Mouse (Mus musculus) gonadal fat pad, adult 2 months (tissue): ENCODE measurements around the gene Lman2. TPM values are rescaled to one million over a fixed set of nuclear protein-coding genes. Genes with fewer than 3 reads are reported as not detected.
A peak's percentile ranks its signal among the peaks of the same experiment; 100 is the strongest.

Source experiments
- DNase-seq: peaks from one replicate; pipeline ENCODE4 v3.0.0-alpha.2; 2012; ENCODE audit warnings: low read depth
- polyA plus RNA-seq: library from polyadenylated mRNA; depleted of rRNA; stranded (reverse); fragments of >200 nt; gene quantifications from 2 replicates; pipeline ENCODE4 v1.2.3, GENCODE M21; 2012

Gene Lman2
- polyA plus RNA-seq, 1 experiment = 319 TPM

DNA sequence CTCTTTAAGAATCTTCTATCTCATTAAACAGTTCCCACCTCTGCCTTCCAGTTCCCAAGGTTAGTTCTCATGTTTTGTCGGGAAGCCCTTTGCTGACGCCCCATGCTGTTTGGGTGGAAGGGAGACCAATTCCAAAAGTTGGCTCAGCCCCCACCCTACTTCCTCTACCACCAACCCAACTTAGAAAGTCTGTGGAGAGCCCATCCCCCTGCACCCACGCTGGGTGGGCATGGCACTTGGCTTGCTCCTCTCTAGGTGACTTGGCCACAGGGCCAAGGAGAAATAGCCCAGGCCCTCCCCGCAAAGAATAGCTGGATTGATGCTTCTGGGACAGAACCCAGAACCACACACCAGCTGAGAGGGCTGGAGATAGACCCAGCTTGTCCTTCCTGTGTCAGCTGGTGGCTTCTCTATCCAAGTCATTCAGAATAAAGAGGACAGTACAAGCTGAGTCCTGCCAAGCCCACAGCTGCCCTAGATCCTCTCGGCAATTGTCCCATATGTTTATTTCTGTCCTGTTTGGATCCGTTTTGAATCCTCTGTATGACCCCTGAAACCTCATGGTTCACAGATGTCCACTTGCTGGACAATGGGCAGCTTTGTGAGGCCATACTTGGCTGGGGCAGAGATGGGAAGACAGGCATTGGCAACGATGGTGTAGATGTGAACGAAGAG, 8.6 kb upstream of the Lman2 start:
- DNase-seq = no peak

- no peak for DNase-seq
These were observed 7.7 kb upstream of the Lman2 start for GRCm38 (mm10) chr13:55370234-55370633.

GRCm38 (mm10) chr13:55369531-55370114, 7.0 kb upstream of the Lman2 start, which contains the start of gene Rgs14:
Gene Rgs14 (plus strand): TSS chr13:55369732.
- DNase-seq = no peak

- DNase-seq = no peak
These were observed 5.8 kb upstream of the Lman2 start for GRCm38 (mm10) chr13:55368401-55368800.

- DNase-seq = no peak
These were observed 570 bp downstream of the Lman2 start for GRCm38 (mm10) chr13:55361974-55362452.

GRCm38 (mm10) chr13:55361145-55361544, 1.4 kb downstream of the Lman2 start:
- peak; percentile 63 for DNase-seq

DNA sequence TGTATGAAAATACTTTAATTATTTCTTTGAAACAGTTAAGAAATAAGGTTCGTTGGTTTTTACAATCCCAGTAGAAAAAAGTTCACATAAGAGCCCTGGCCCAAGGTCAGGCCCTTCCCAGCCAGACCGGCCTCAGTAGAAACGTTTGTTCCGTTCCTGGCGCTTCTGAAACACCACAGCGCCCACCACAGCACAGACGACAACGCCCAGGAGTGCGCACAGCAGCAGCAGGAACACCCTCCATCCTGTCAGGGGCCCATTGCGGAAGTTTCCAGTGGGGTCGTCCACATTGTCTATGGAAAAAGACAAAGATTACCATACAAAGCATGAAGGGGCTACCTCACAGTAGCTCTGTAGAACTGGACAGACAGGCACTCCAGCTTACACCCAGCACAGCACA, 15.8 kb downstream of the Lman2 start:
- no peak for DNase-seq

GRCm38 (mm10) chr13:55344286-55344685, 18.3 kb downstream of the Lman2 start:
- DNase-seq = no peak

- no peak for DNase-seq
These were observed 20.1 kb downstream of the Lman2 start for GRCm38 (mm10) chr13:55342469-55342868.

- no peak for DNase-seq
These were observed 23.3 kb downstream of the Lman2 start for GRCm38 (mm10) chr13:55339259-55339658.

DNA sequence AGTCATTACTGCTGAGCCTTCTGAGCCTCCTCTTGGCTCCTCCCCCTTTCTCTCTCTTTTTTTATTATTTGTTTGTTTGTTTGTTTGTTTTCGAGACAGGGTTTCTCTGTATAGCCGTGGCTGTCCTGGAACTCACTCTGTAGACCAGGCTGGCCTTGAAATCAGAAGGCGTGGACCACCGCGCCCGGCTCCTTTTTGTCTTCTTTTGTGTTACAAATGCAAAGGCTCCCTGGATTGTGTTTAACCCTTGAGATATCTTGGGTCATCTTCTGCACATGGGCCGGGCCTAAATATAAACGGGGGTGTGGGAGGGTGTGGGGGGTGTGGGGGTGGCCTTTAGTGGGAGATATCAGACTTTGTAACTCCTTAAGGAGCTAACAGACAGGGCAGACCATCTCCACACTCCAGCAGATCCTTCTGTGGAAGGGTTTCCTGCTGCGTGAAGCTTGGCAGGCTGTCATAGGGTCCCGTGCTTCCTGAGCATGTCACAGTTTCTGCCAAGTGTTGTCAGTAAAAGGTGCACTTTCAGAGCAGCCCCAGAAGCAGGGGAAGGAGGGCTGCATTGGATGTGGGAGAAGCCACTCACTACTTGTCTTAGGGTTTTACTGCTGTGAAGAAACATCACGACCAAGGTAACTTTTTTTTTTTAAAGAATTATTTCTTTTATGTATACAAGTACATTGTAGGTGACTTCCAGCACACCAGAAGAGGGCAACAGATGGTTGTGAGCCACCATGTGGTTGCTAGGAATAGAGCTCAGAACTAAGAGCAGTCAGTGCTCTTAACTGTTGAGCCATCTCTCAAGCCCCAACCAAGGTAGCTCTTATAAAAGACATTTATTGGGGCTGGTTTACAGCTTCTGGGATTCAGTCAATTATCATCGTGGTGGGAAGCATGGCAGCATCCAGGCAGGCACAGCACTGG, 24.2 kb downstream of the Lman2 start:
- DNase-seq = no peak

DNA sequence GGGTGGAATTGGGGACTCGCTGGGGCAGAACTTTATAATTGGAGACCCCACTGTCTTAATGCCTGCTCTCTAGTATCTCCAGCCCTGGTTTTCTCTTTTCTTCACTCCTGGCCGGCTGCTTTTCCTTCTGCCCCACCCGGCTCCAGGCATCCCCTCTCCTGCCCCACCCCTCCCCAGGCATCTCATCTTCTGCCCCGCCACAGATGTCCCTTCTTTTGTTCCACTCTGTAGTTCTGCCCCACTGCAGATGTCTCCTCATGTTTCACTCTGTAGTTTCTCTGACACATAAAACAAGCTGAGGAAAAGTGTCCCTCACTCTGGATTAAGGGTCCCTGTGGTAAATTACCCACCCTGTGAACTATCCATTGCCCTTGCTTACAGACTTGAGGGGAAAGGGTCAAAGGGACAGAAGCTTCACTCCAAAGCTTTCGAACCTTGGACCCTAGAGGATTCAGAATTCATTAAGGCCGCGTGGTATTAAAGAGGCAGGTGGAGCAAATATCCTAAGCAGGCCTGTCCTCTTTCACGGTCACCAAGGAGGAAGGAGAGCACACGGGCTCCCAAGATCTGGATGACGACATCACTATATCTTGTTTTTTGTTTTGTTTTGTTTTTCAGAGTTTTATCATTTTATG, 25.1 kb downstream of the Lman2 start:
- DNase-seq = no peak

GRCm38 (mm10) chr13:55335701-55336100, 26.9 kb downstream of the Lman2 start:
- no peak for DNase-seq

DNA sequence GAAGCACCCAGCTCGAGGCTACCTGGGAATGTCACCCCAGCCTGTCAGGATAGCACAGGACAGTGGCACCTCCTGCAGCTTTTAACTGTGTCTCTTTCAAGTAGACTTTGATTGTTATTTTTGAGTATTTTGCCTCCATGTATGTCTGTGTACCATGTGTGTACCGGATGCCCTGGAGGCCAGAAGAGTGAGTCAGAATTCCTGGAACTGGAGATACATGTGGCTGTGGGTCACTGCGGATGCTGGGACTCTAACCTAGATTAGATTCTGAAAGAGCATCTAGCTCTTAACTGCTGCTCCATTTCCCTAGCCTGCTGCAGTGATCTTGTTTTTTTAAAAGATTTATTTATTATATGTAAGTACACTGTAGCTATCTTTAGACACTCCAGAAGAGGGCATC, 30.3 kb downstream of the Lman2 start:
- DNase-seq = no peak

GRCm38 (mm10) chr13:55330567-55331400, 31.8 kb downstream of the Lman2 start:
- DNase-seq = no peak

DNA sequence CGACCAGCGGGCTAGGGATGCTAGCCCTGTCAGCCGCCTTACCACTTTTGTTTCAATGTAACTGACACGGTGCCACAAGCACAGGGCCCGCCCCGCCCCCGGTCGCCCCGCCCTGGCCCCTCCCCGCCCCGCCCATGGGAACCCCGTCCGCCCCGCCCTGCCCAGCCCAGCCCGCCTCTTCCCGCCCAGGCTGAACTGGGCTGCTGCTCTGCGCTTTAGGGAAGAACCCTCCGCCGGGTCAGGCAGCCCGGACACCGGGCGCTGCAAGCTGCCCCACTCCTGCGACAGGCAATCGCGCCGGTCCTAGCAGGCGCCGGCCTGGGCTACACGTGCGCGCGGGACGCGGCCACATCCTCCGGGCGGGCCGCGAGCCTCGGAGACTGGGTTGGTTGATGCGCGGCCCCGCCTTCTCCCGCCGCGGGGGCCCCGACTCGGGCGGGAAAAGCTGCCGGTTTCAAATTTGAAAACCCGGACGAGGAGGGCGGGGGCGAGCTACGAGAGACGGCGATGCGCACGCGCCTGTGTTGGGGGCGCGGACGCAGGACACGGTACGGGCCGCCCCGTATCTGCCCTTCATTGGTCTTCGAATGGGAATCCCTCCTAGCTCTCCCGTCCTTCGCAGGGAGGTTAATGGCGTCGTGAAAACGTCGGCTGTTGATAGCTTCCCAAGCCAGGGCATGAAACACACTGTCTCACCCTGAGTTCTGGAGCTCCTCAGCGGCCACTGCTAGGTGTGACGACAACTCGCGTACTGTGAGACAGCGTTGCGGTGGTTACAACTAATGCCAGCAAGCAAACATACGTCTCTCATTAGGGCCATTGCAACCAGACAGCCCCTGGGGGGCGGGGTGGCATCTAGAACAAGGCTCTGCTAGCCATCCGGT, 32.7 kb downstream of the Lman2 start, which contains the start of gene Mxd3:
Gene Mxd3, minus strand, starts transcription at position 141 of the 884 bp plus-strand sequence.
- no peak for DNase-seq

DNA sequence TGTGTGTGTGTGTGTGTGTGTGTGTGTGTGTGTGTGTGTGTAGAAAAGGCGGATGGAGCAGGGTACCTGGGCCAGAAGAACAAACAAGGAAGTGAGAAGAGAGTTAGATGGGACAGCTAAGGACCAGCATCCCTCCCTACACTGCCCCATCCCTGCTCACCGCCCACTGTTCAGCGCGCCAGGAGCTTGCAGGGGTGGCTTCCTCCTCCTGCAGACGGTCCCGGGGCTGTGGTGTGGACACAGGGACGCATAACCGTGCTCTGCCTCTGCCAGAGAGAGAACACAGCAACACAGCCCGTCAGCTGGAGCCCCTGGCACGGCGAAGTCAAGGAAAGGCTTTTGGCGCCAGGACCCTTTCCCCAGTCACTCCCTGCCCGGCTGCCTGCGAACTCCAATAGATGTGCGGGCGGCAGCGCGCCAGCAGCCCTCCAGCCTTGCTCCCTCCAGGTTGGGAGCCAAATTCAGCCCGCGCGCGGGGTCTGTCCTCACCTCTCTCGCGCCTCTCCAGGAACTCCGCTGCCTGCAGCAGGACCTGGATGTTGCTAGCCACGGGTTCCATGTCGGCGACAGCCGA, 33.4 kb downstream of the Lman2 start:
- DNase-seq = no peak

DNA sequence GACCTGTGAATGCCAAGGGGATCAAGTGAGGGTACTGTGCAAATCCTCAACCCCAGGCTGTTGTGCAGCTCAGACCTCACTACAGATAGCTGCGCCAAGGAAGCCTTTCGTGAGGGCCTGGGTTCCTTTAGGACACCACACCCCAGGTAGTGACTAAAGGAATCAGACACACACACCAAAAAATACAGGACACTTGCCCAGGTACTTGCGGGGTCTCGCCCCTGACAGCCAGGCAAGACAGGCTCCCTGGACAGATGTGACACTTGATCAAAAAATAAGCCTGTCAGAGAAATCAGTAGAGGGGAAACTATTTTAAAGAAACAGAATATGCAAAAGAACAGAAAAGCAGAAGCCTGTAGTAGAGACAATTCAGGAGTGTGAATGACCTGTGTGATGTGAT, 33.9 kb downstream of the Lman2 start:
- DNase-seq = no peak

GRCm38 (mm10) chr13:55328171-55328570, 34.4 kb downstream of the Lman2 start:
- no peak for DNase-seq

DNA sequence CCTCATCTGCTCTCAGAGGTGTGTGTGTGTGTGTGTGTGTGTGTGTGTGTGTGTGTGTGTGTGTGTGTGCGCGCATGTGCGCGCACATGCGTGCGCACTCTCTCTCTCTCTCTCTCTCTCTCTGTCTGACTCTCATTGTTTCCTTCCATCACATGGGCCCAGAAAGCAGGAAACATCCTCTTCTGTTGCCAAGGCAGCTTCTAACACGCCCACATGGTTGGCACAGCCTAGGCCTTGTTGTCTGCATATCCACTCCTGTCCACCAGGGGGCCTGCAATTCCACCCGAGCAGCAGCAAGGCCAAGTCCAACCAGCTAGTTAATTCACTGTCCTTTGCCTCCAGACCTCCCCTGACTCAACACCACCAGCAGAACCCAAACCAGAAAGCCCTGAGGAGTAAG, 35.0 kb downstream of the Lman2 start:
- peak; percentile 69 for DNase-seq
